Mouse (Mus musculus) gastrocnemius, postnatal 36 days (tissue): ENCODE data around the gene Prkag1. TPM values are rescaled to one million over a fixed set of nuclear protein-coding genes. Genes with fewer than 3 reads are reported as not detected.

ENCODE experiments used
- DNase-seq, 2 experiments: peaks; one replicate each; pipeline ENCODE4 v3.0.0; 2022
- intact Hi-C: fragments of 180-260 bp; cut with DNase I; formaldehyde crosslinking; loops from one replicate; pipeline ENCODE4 v1.15.1; 2025
- total RNA-seq, 2 experiments: library from RNA; stranded (reverse); gene quantifications; 2 replicates each; pipeline ENCODE4 v1.2.3; 2021

Gene Prkag1
- total RNA-seq, 2 experiments from 2014 or later, result 39.3 to 50.3 TPM

DNA sequence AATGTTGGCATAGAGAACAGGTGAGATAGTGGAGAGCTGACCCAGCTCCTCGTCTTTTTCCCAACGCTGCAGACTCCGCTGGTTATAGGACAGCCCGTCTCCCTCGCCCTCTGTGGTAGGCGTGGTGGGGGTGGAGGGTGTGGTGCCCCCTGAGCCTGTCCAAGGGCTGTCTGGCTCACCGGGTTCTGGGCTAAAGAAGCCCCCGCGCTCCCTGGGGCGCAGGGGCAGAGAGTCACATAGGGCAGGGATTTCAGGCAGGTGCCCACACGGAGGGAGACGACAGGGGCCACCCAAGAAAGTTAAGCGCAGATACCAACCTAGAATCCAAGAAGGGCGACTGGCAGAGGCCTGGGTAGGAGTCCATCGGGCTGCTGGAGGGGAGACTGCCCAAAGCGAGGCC, 22.9 kb upstream of the Prkag1 start:
- no peak for DNase-seq
- intact Hi-C loops, result no loop called here

DNA sequence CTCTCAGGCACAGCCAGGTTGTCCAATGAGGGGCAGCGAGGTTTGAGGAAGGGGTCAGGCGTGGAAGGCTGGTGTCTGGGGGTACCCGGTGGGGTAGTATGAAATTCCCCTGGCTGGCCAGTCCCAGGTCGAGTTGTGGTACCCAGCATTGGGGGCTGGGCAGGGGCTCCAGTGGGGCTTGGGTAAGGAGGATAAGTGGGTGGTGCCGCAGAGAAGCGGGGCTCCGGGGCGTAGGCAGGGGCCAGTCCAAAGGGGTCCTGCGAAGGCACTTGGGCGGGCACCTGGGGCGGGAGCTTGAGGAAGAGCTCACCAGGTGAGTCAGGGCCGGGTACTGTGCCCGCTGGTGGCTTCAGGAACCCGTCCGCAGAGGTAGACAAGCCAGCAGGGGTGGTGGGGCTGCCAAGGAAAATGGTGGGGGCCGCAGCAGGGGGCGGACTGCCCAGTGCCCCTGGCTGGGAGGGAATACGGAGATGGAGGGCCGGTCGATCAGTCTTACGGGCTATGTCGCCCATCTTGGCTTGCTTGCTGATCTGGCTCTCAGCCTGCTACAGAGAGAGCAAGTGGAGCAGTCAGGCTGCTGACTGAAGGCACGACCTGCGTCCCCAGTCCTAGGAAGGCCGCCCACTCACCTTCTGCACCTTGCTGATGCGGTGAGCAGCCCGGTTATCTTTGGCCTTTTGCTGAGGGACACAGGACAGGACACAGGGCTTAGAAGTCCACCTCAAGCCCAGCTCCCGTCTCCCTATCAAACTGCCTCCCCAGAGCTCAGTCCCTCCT, 22.0 kb upstream of the Prkag1 start:
- intact Hi-C loops, result no loop called here

DNA sequence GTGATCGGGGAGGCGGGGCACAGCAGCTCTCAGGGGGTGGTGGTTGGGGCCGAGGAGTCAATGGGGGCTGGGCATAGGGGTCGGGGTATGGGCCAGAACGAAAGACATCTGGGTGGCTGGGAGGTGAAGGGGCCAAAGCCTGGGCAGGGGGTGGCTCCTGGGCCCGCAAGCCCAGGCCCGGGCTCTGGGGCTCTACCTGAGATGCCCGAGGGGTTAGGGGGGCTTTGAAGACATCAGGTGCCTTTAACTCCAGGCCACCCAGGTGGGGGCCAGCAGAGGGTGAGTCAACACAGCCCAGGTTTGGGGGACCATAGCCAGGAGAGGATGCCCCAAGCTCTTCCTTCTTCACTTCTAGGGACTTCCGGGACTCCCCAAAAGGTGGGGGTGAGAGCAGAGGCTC, 21.4 kb upstream of the Prkag1 start:
- intact Hi-C loops, result no loop called here
- DNase-seq, result no peak

More for the DNA sequence above, 22.0 kb upstream of the Prkag1 start:
- DNase-seq, result no peak

DNA sequence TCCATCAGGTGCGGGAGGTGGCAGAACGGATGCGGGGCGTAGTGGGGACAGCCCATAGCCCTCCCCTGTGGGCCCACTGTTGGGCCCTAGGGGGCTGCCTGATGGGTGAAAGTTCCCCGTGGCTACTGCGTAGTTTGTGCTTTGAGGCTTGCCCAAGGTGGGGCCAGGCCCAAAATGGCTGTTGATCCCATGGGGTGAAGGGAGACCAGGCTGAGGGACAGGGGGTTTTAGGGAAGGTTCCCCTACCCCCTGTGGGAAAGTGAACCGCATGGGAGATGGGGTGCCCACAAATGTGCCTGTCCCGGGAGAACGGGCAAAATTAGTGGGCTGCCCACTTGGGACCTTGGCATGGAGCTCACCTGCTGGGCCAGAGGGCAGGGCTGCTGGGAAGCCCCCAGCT, 20.8 kb upstream of the Prkag1 start:
- intact Hi-C loops, result no loop called here
- DNase-seq, result no peak

DNA sequence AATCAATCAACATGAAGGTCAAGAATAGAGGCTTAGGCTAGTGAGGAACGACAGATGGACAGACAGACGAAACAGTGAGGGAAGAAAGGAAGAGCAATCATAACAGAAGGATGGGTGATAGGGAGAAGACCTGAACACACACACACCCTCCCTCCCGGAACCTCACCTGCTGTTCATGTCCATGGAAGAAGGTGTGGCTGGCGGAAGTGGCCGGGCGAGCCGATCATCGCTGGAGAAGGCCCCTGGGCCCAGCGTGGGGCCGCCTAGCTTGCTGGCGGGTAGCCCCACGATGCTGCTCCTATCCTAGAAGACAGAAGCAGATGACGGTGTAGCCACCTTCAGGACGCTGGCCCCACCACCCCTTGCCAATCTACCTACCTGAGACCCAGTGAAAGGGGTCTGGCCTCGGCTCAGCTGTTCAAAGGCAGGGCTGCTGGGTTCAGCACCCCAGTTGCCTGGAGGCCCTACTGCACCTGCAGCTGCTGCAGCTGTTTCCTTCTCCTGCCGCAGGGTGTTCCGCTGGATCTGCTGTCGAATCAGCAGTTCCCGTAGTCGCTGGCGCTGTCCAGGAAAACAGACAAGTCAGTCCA, 20.0 kb upstream of the Prkag1 start:
- intact Hi-C loops, result no loop called here
- no peak for DNase-seq

DNA sequence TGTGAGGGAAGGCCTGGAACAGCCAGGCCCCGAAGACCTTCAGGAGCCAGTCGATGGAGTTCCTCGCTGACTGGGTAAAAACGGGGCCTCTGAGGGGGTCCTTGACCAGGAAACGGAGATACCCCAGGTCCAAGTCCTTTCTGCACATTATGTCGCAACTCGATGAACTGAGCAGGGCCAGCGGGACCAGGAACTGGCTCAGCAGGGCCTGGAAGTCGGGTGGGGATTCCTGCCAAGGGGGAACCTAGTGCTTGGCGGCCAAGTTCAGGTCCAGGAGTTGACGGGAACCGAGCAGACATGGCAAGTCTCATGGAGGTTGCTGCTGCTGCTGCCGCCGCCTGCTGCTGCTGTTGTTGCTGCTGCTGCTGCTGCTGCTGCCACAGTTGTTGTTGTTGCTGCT, 19.3 kb upstream of the Prkag1 start:
- intact Hi-C loops, result no loop called here
- DNase-seq, result no peak

DNA sequence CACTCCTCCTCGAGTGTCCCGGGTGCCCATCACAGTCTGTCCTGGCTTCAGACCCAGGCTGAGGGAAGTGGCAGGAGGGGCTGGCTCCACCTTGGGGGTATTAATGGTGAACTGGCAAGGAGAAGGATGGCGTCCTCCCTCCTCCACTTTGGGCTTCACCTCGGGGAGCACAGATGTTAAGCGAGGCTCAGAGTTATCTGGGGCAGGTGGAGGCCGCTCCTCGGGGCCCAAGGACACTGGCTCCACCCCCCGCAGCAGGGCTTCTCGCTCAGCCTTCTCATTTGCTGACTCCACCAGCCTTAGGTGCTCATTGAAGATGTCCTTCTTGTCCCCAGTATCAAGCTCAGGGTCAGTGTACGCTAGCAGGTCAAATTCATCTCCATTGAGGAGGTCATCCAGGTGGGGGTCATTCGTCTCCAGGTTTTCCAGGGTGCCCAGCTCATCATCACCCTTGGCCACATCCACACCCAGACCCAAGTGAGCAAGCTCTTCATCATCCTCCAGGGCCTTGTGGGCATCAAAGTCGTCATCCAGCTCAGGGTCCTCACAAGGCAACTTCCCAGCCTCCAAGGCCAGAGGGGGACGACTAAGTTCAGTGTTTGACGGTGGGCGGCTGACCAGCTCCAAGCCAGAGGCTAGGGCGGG, 18.8 kb upstream of the Prkag1 start:
- no peak for DNase-seq
- intact Hi-C loops, result no loop called here

DNA sequence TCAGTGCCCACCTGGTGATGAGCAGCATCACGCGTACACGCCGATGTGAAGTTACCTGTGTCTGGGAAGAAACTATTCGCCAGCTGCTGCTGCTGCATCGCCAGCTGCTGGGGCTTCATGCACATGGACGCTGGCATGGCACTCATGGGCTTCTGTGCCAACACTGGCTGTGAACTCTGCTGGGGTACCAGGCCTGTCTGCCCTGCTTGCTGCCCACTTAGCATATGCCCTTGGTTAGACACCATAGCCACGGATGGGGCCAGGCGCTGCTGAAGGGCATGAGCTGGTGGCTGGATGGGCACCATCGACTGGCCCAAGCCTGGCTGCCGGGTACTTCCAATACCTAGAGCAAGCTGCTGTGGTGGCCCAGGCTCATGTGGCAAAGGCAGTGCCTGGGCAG, 17.8 kb upstream of the Prkag1 start:
- no peak for DNase-seq
- intact Hi-C loops, result no loop called here

DNA sequence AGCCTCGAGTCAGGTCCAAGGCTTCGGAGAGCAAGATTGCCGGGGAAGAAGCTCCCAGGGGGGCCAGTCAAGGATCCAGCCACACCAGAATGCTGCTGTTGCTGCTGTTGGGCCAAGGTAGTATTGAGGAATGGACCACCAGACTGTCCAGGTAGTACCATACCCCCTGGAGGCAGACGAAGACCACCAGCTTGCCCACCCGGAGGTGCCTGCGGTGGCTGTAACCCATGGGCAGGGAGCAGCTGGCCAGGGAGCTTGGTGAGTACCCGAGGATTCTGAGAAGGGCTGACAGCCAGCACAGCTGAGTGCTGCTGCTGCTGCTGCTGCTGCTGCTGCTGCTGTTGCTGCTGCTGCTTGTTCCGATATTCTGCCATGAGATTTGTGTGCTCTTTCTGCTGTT, 14.8 kb upstream of the Prkag1 start:
- intact Hi-C loops, result no loop called here
- no peak for DNase-seq

DNA sequence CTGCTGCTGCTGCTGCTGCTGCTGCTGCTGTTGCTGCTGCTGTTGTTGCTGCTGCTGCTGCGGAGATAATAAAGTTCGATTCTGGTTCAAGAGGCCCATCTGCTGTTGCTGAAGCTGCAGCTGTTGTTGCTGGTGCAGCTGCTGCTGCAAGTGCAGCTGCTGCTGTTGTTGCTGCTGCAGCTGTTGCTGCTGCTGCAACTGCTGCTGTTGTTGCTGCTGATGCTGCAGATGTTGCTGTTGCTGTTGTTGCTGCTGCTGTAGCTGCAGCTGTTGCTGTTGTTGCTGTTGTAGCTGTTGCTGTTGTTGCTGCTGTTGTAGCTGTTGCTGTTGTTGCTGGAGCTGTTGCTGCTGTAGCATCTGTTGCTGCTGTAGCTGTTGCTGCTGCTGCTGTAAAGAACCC, 13.8 kb upstream of the Prkag1 start:
- no peak for DNase-seq
- intact Hi-C loops, result no loop called here

DNA sequence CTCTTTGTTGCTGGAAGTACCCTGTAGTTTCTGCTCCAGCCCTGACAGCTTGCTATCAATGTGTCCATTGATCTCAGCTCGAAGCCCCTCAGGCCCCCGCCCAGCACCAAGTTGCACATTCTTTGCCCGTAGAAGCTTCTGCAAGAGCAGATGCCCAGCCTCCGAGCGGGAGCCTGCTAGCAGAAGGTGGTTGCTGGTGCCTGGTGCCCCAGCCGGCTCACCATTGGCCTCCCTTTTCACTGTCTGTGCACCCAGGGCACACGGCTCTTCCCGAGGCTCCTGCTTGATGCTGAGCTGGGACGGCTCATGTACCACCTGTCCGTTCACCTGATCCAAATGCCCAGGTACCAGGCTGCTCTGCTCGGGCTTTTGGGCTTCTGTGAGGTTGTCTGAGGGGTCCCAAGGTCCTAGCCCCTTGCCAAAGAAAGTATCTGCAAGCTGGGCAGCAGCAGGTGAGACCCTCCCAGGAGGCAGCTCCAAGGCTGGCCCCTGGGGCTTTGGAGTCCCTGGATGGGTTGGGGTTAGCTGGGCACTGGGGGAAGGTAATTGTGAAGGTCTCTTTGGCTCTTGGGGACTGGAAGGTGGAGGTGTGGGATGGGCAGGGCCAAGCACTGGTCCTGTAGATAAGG, 12.4 kb upstream of the Prkag1 start:
- DNase-seq, result no peak
- intact Hi-C loops, result no loop called here

DNA sequence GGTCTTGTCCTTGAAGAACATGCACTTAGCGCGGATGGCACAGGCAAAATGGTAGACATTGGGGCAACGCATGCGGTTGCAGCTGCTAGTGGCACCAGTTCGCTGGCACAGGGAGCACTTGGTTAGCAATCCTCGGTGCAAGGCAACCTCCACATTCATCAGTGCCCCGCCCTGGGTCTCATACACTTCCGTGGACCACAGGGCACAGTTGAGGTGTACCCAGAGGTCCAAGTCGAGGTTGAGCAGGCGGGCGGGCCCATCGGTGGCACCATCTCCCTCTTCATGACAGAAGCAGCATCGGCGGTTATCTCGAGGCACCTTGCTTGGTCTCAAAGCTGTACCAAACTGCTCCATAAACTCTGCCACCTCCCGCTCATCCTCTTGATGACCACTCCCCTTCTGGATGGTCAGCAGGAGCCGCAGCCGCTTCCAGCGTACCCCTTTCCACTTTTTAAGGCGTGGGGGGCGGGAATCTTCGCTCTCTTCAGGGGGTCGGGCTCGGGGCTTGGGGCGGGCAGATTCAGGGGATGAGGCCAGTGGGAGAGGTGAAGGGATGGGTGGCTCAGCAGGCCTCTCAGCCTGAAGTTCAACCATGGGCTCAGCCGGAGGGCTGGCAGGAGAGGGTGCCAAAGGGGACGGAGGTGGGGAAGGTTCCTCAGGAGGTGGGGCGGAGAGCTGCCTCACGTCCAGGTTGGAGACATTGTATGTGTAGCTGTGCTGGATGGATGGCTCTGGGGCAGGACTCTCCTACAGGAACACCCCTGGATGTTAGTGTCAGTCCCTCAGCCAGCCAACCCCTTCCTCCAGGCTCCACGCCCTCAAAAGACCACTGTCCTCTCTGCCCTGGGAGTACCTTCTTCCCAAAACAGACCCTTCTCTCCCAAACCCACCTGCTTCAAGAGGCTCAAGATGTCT, 8.6 kb upstream of the Prkag1 start:
- intact Hi-C loops, result no loop called here
- no peak for DNase-seq

DNA sequence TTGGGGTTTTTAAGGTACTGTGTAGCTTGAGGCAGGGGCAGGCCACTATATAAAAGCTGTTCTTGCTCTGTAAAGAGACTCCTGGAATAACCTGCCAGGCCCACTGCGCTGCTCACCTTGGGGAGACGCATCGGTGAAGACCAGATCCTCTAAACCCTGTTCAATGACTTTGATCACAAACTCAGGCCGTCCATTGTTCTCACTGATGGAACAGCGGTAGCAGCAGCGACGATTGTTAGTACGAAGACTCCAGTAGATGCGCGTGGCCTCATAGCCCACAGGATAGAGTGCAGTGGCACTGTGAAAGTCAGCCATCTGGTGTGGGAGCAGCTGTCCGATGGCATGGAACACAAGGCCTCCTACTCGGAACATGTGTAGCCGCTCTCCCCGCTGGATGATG, 7.8 kb upstream of the Prkag1 start:
- no peak for DNase-seq
- intact Hi-C loops, result no loop called here

DNA sequence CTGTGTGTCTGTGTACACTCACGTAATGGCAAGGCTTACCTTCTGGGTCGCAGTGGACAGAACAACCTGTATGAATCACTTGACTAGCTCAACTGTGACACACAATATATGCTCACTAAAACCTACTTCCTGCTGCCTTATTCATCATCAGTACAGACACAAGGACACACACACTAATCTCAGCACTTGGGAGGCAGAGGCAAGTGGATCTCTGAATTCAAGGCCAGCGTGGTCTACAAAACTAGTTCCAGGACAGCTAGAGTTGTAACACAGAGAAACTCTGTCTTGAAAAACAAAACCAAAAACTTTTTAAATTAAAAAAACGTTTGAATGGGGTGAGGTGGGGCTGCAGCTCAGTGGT, 6.4 kb upstream of the Prkag1 start:
- intact Hi-C loops, result no loop called here
- DNase-seq, result no peak

DNA sequence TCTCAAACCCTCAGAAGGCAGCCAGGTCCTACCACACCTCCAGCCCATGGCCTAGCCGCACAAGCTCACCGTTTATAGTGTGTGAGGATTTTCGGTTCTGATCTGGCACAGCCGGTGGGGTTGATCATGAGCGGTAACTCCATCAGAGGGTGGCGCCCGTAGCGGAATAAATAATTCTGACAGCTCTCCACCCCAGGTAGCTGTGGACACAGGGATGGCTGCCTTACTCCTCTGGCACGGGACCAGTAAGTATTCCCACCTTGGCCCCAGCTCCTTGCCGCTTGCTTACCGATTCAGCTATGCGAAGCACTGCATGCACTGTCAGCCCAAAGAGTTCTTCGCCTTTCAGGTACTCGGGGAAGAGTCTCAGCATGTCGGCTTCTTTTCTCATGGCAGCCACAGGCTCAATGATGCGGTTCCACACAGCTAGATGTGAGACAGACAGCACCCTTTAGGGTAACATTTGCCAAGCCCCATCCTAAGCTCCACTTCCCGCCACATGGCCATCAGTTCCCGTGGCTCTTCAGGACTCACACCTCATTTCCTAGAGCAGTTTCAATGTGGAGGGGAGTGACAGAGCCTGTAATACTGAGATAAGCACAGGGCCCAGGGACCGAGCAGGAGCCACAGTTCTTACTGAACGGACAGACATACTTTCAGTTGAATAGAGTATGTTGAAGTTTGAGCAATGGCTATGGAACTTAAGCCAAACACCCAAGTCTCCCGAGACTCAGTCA, 5.9 kb upstream of the Prkag1 start:
- DNase-seq, result no peak
- intact Hi-C loops, result no loop called here

DNA sequence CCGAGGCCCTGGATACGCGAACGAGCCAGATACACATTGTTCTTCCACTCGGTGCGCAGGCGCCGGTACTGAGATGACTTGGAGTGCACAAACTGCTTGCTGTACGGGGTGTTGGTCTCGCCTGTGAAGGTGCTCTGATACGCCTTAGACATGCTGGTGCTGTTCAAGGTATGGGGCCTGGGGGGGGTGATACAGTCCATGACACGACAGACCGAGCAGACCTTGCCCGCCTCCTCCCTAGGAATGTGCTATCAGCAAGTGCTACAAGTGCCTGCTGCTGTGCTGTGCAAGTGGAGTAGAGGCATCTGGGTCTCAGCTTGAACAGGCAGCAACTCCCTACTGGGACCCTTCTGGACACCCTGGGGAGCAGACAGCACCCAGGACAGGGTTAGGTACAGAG, 4.0 kb upstream of the Prkag1 start:
- intact Hi-C loops, result no loop called here
- no peak for DNase-seq

DNA sequence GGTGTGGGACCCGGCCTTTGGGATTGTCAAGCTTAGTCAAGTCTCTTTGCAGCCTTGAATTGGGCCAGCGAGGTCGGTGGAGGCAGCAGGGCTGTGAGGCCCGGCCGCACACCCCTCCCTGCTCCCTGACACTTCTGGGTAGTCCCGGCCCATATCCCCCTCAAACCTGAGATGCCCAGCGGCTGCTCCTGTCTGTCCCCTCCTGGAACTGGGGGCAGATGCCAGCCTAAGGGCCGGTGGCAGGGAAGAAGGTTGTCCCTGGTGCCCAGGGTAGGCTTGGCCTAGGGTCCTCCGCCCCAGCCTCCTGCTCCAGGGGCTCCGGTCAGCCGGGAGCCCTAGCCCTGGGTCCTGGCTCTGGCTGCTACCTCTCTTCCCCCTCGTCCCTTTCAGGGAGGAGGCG, 2.7 kb upstream of the Prkag1 start:
- no peak for DNase-seq
- intact Hi-C loops, result loop anchor here (5.0 kb wide), 1 partner anchor 33 kb away; no protein-coding TSS in a partner anchor

DNA sequence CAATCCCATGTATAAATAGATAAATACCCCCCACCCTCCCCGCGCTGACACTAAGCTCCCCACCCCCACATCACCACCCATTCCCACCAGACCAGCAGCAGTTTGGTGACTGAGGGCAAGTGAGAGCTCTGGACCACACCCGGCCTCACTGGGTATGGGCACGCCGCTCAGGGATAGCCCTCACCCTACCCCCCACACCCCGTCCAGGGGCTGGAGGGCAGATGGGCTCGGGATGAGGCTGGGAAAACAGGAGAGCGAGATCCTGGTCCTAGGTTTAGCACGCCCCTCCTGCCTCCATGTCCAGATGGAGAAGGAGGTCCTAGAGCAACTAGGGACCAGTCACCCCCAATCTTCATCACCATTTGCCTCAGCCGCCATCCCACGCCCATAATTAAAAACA, 2.0 kb upstream of the Prkag1 start:
- intact Hi-C loops, result loop anchor here (5.0 kb wide), 1 partner anchor 34 kb away; no protein-coding TSS in a partner anchor
- DNase-seq, result no peak

DNA sequence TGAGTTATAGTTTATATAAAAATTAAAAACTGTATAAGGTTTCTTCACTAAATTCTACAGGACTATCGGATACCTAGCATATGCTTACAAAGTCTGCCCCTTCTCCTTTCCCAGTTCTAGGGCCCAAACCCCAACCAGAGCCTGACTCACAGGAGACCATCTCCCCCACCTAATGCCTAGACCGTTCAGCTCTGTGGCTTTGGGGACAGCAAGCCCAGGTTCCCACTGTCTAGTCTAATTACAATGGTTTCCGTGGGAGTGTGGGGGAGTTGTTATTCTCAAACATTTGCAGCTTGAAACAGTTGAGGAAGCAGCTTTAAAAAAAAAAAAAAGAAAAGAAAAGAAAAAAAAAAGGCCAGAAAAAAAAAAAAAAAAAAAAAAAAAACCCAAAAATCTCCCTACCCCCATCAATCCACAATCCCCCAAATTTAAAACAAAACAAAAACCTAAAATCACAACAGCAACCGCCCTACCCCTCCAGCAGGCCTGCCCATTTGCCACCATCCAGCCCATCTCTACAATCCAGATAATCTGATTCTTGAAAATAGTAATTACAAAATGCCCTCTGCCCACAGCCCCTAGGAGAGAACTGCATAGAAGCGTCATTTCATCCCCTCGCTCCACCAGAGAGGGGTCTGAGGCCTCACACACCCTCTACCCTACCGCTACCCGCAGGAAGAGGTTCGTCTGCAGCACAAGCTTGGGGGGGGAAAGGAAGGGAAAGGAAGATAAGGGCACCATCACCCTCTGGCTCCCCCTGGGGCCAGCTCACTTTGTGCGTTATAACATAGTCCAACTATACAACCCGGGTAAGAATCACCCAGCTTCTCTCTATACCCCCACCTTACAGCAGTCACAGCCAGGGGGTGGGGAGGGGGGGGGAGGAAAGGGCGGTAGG, 1.1 kb upstream of the Prkag1 start:
- DNase-seq, result no peak
- intact Hi-C loops, result loop anchor here (5.0 kb wide), 1 partner anchor 35 kb away; no protein-coding TSS in a partner anchor
